Mouse (Mus musculus) myocyte (in vitro differentiated cells): ENCODE results near the gene Gata2.

Experiments
- CEBPB ChIP-seq: IDR thresholded peaks from 2 replicates; pipeline ENCODE4 v1.6.1; 2011; ENCODE audit warnings: mild to moderate bottlenecking, moderate library complexity; ENCODE audit not compliant: poor library complexity, insufficient read depth, severe bottlenecking
- E2F4 ChIP-seq: IDR thresholded peaks from one replicate; pipeline ENCODE4 v1.6.1; 2011; ENCODE audit warnings: mild to moderate bottlenecking, control low read depth, moderate library complexity; ENCODE audit not compliant: insufficient read depth
- MAX ChIP-seq: IDR thresholded peaks from one replicate; pipeline ENCODE4 v1.6.1; 2011; ENCODE audit warnings: low read depth, mild to moderate bottlenecking, control low read depth
- MYOD1 ChIP-seq, 3 experiments: IDR thresholded peaks; one replicate each; pipeline ENCODE4 v1.6.1; 2011; ENCODE audit warnings: control low read depth in 2 of 3, low read depth in 2 of 3, mild to moderate bottlenecking in 2 of 3, moderate library complexity in 1 of 3; ENCODE audit not compliant: insufficient read length in 2 of 3, control insufficient read depth in 1 of 3
- MYOG ChIP-seq, 3 experiments: IDR thresholded peaks; one replicate each; pipeline ENCODE4 v1.6.1; 2011; ENCODE audit warnings: control low read depth in 2 of 3, low read depth in 2 of 3, mild to moderate bottlenecking in 2 of 3; ENCODE audit not compliant: insufficient read length in 2 of 3, control insufficient read depth in 1 of 3, insufficient read depth in 1 of 3
- POLR2A ChIP-seq: IDR thresholded peaks from one replicate; pipeline ENCODE4 v1.6.1; 2011; ENCODE audit warnings: low read depth, mild to moderate bottlenecking, control low read depth, moderate library complexity; ENCODE audit not compliant: insufficient read length
- POLR2AphosphoS2 ChIP-seq: IDR thresholded peaks from one replicate; pipeline ENCODE4 v1.6.1; 2011; ENCODE audit warnings: low read depth, control low read depth; ENCODE audit not compliant: insufficient read length
- REST ChIP-seq: IDR thresholded peaks from one replicate; pipeline ENCODE4 v1.6.1; 2011; ENCODE audit warnings: mild to moderate bottlenecking, control low read depth, moderate library complexity; ENCODE audit not compliant: insufficient read depth, insufficient read length
- SRF ChIP-seq: IDR thresholded peaks from one replicate; pipeline ENCODE4 v1.6.1; 2011; ENCODE audit warnings: low read depth; ENCODE audit not compliant: control insufficient read depth, insufficient read length
- TCF12 ChIP-seq: IDR thresholded peaks from one replicate; pipeline ENCODE4 v1.6.1; 2011; ENCODE audit warnings: mild to moderate bottlenecking, control low read depth; ENCODE audit not compliant: poor library complexity, insufficient read depth, severe bottlenecking
- TCF3 ChIP-seq: IDR thresholded peaks from one replicate; pipeline ENCODE4 v1.6.1; 2011; ENCODE audit warnings: low read depth, control low read depth; ENCODE audit not compliant: insufficient read length
- USF1 ChIP-seq: IDR thresholded peaks from one replicate; pipeline ENCODE4 v1.6.1; 2011; ENCODE audit warnings: low read depth, mild to moderate bottlenecking, control low read depth, moderate library complexity

- TF ChIP-seq POLR2A, result no peak
- TF ChIP-seq MAX, result no peak
- no peak for TF ChIP-seq POLR2AphosphoS2
- TF ChIP-seq USF1, result no peak
- no peak for TF ChIP-seq REST
- no peak for TF ChIP-seq CEBPB
- TF ChIP-seq TCF12, result no peak
- TF ChIP-seq MYOG (IDR thresholded peaks at IDR 0.05; ENCODE audit: control insufficient read depth in 1 of 3, insufficient read depth in 1 of 3, insufficient read length in 2 of 3, low read depth in 2 of 3), result no peak
- TF ChIP-seq MYOD1 (IDR thresholded peaks at IDR 0.05; ENCODE audit: control insufficient read depth in 1 of 3, insufficient read length in 2 of 3, low read depth in 2 of 3), result no peak
- TF ChIP-seq TCF3, result no peak
- TF ChIP-seq E2F4, result no peak
- TF ChIP-seq SRF, result no peak
Observed at GRCm38 (mm10) chr6:88151335-88151734, 42.4 kb upstream of the Gata2 start.
